Mouse (Mus musculus) stomach, postnatal 0 days (tissue): Measurements from ENCODE around the gene Rap1gap2.

Experiments used
- CTCF ChIP-seq: IDR thresholded peaks from 2 replicates; pipeline ENCODE4 v1.5.1; 2016; ENCODE audit warnings: antibody characterized with exemption, low read depth, mild to moderate bottlenecking, moderate library complexity
- EP300 ChIP-seq: optimal IDR thresholded peaks from 2 replicates; pipeline ENCODE3; 2016; ENCODE audit warnings: antibody characterized with exemption

DNA sequence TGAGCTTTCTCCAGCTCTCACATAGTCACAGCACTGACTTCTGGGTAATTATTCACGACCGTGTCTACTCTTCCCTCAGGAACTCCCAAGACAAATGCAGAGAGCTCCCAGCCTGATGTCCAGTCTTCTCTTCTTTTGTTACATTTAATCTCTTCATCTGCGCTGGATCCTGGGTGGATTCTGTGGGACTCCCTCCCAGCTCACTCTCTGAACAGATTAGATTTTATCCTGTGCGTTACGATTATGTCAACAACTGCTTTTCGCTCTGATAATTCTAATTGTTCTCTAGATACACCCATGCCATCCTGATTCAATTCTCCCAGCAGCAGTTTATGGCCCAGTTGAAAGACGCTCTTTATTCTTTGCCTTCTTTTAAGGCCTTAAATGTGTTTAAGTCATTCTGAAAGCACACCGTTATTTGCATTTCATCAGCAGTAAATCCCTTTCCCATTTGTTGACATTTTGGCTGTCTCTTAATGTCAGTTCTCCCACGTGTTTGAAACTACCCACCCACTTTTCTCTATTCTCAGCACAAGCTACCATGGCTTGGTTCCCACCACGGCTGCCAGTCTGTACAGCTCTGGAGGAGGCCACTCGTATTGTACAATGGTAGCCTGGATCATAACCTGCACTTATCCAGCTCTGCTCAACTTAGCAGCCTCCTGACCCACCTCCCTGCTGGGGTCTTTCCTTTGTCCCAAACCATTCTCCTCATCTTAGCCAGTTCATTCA lies 180.8 kb downstream of the Rap1gap2 start:
- no peak for TF ChIP-seq CTCF
- TF ChIP-seq EP300: no peak
